Mouse (Mus musculus) intestine, postnatal 0 days (tissue): Measurements from ENCODE around the gene BC030500. TPM values are rescaled to one million over a fixed set of nuclear protein-coding genes. Genes with fewer than 3 reads are reported as not detected.
A peak's percentile ranks its signal among the peaks of the same experiment; 100 is the strongest.

ENCODE experiments used
- ATAC-seq: fragments of 200-750 bp; cut with Nextera tagmentation; 2 replicates; pipeline ENCODE4 v1.8.0; 2017; ENCODE audit warnings: mild to moderate bottlenecking, moderate TSS enrichment, moderate library complexity
- H3K27ac ChIP-seq: fragments of 300-500 bp; sonication (generic); 2 replicates; pipeline ENCODE4 v1.5.1; 2014; ENCODE audit warnings: mild to moderate bottlenecking, low read depth, low read length, moderate library complexity
- H3K27me3 ChIP-seq: fragments of 300-500 bp; sonication (generic); replicated peaks from 2 replicates; pipeline ENCODE4 v1.6.1; 2014; ENCODE audit warnings: low read length, mixed read lengths; ENCODE audit not compliant: control insufficient read depth, insufficient read depth
- H3K36me3 ChIP-seq: fragments of 300-500 bp; sonication (generic); 2 replicates; pipeline ENCODE4 v1.6.1; 2014; ENCODE audit warnings: mild to moderate bottlenecking, moderate library complexity; ENCODE audit not compliant: control insufficient read depth, insufficient read depth
- H3K4me1 ChIP-seq: fragments of 300-500 bp; sonication (generic); replicated peaks from 2 replicates; pipeline ENCODE4 v1.6.1; 2014; ENCODE audit warnings: antibody characterized with exemption, low read length, mixed read lengths; ENCODE audit not compliant: control insufficient read depth, insufficient read depth
- H3K4me2 ChIP-seq: fragments of 300-500 bp; sonication (generic); replicated peaks from 2 replicates; pipeline ENCODE4 v1.6.1; 2014; ENCODE audit warnings: low read depth, mild to moderate bottlenecking, moderate library complexity
- H3K4me3 ChIP-seq: fragments of 300-500 bp; sonication (generic); 2 replicates; pipeline ENCODE4 v1.5.1; 2014; ENCODE audit warnings: low read depth, low read length
- H3K9ac ChIP-seq: fragments of 300-500 bp; sonication (generic); 2 replicates; pipeline ENCODE4 v1.6.1; 2014; ENCODE audit warnings: mild to moderate bottlenecking, low read depth, low read length
- H3K9me3 ChIP-seq: fragments of 300-500 bp; sonication (generic); 2 replicates; pipeline ENCODE4 v1.6.1; 2016; ENCODE audit warnings: mixed run types; ENCODE audit not compliant: control insufficient read depth
- CTCF ChIP-seq: sonication (generic); IDR thresholded peaks from 2 replicates; pipeline ENCODE4 v1.5.1; 2016; ENCODE audit warnings: low read depth, mild to moderate bottlenecking, control low read depth, antibody characterized with exemption, moderate library complexity
- WGBS: fragments of 180-500 bp; shearing (Covaris S2); extraction: QIAGEN DNeasy Blood & Tissue Kit; methylation state at CpG from one replicate; pipeline ENCODE4 v1.1.7; 2014; 5-methylcytosine and 5-hydroxymethylcytosine counted together
- polyA plus RNA-seq: library from polyadenylated mRNA; unstranded; fragments of >200 nt; fragmentation: Nextera tagmentation; extraction: Ambion mirVana; gene quantifications from 2 replicates; pipeline ENCODE4 v1.2.1, GENCODE M21; 2015

The BC030500 gene
- polyA plus RNA-seq, 1 experiment from 2014 or later, result 0.07 TPM

DNA sequence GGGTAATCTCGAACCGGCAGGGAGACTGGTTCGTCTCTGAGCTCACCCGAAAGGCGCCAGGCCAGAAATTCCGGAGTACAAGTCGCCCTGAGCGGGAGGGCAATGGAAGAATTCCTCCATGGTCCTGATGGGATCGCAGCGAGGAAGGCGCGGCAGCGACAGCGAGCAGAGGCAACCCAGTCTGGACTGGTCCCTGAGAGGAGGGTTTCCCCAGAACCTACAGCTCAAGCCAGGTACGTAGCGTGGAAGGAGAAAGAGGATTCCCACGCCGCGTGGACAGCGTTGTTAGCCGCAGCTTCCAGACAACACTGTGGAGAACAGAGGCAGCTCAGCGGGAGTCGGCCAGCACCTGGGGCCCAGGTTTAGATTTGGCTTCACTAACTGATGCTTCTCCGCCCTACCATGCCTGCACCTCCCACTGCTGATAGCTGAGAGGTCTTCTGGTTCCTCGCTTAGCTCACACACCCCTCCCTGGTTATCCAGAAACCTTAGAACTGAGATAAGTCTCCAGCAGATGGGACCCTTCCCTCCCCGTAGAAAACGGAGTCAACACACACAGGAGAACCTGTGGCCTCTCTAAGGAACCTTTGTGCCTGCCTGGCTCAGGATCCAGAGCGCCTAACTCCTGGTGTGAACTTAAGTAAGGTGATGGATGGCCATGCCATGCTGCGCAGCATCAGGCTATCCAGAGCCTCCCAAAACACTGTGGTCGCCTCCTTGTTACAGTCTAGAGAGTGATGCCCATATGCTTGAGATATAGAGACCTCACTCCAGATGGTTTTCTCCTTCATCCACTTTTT, 1.5 kb downstream of the BC030500 start:
- Histone ChIP-seq H3K36me3 (no peaks in the 10 kb centered on the region), H3K27me3 (peaks cover 10% of the 10 kb centered on the region; the same call in 1 of the 2 replicates), H3K4me2 (peak overlapping the region; percentile 81), H3K27ac (no peak overlapping the region), H3K9me3 (no peaks in the 10 kb centered on the region), H3K4me3 (peak overlapping the region; percentile 41), H3K4me1 (no peaks in the 10 kb centered on the region), H3K9ac (no peak overlapping the region)
- ATAC-seq, result no peak
- no peak for TF ChIP-seq CTCF
- WGBS, result 4% methylated on average over 30 of the region's 30 CpGs

DNA sequence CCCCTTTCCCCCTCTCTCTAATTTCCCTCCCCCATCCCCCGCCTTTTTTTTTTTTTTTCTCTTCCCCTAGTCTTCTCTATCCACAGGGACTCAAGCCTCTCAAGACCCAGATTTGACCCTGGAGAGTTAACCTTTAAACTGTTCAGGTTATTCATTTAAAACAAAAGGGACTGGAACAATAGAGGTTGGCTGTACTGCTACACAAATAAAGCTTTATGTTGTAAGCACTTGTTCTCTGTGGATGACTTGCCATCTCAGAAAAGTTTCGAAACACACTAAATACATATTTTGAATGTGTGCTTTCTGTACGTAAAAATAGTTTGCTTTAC, 2.0 kb downstream of the BC030500 start:
- 62% methylated on average over 3 of the region's 3 CpGs for WGBS
- Histone ChIP-seq H3K4me1 (no peaks in the 10 kb centered on the region), H3K27me3 (peaks cover 10% of the 10 kb centered on the region; the same call in 1 of the 2 replicates), H3K9ac (no peak overlapping the region), H3K27ac (no peak overlapping the region), H3K36me3 (no peaks in the 10 kb centered on the region), H3K9me3 (no peaks in the 10 kb centered on the region), H3K4me3 (no peak overlapping the region), H3K4me2 (no peak overlapping the region; the same call in 1 of the 2 replicates)
- TF ChIP-seq CTCF, result no peak
- no peak for ATAC-seq

DNA sequence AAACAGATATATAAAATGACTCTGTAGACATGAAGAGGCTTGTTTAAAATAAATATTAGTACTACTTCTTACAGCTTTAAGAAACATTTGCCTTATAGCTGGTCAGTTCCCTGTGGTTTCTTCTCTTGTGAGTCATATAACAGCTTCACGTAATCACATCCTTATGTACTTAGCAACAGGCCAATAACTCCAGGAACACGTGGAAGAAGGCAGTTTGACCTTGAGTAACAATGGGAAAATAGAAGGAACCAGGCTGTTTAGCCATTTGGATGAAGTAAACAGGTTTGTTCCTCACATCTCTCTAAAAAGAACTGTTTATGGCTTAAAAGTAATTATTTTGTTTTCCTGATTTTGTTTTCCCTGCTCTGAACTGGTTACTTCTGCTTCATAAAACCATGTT, 3.6 kb downstream of the BC030500 start:
- H3K4me3 ChIP-seq, result no peak overlapping the region
- no peak overlapping the region for H3K4me2 ChIP-seq
- H3K27me3 ChIP-seq, result peaks cover 10% of the 10 kb centered on the region; the same call in 1 of the 2 replicates
- no peak overlapping the region for H3K27ac ChIP-seq
- ATAC-seq, result no peak
- no peak for TF ChIP-seq CTCF
- H3K4me1 ChIP-seq, result no peaks in the 10 kb centered on the region
- WGBS, result 32% methylated on average over 2 of the region's 2 CpGs
- no peak overlapping the region for H3K9ac ChIP-seq
- H3K9me3 ChIP-seq, result no peaks in the 10 kb centered on the region
- no peaks in the 10 kb centered on the region for H3K36me3 ChIP-seq

- Histone ChIP-seq H3K27me3 (no peaks in the 10 kb centered on the region), H3K9me3 (no peaks in the 10 kb centered on the region), H3K4me2 (no peak overlapping the region), H3K4me1 (no peaks in the 10 kb centered on the region), H3K4me3 (no peak overlapping the region), H3K9ac (no peak overlapping the region), H3K27ac (no peak overlapping the region), H3K36me3 (no peaks in the 10 kb centered on the region)
- no peak for TF ChIP-seq CTCF
- ATAC-seq, result no peak
- WGBS, result 67% methylated on average over 1 of the region's 1 CpGs
Measured at GRCm38 (mm10) chr8:58931066-58931465, 19.5 kb downstream of the BC030500 start.

GRCm38 (mm10) chr8:58943773-58944172, 32.2 kb downstream of the BC030500 start:
- H3K27ac ChIP-seq, result no peak overlapping the region
- no peak for TF ChIP-seq CTCF
- H3K9me3 ChIP-seq, result no peaks in the 10 kb centered on the region
- H3K36me3 ChIP-seq, result no peaks in the 10 kb centered on the region
- H3K4me2 ChIP-seq, result no peak overlapping the region
- H3K4me3 ChIP-seq, result no peak overlapping the region
- no peaks in the 10 kb centered on the region for H3K4me1 ChIP-seq
- no peaks in the 10 kb centered on the region for H3K27me3 ChIP-seq
- no peak for ATAC-seq
- no peak overlapping the region for H3K9ac ChIP-seq
- WGBS, result 87% methylated on average over 4 of the region's 4 CpGs

- 86% methylated on average over 5 of the region's 5 CpGs for WGBS
- no peak overlapping the region for H3K9ac ChIP-seq
- TF ChIP-seq CTCF, result no peak
- no peak overlapping the region for H3K27ac ChIP-seq
- H3K9me3 ChIP-seq, result no peaks in the 10 kb centered on the region
- no peaks in the 10 kb centered on the region for H3K27me3 ChIP-seq
- H3K4me3 ChIP-seq, result no peak overlapping the region
- no peaks in the 10 kb centered on the region for H3K36me3 ChIP-seq
- ATAC-seq, result no peak
- H3K4me2 ChIP-seq, result no peak overlapping the region
- no peaks in the 10 kb centered on the region for H3K4me1 ChIP-seq
Measured at GRCm38 (mm10) chr8:58957195-58957739, 45.7 kb downstream of the BC030500 start.

Other genes starting within 250 kb of the BC030500 start
- 0.18 and 0.20 TPM in 2 replicates for gene Galntl6, start 885 bp downstream of the BC030500 start, polyA plus RNA-seq